Mouse (Mus musculus): ENCODE data around the gene Wdfy3. TPM values are rescaled to one million over a fixed set of nuclear protein-coding genes. Genes with fewer than 3 reads are reported as not detected.
"Not testable (repeated sequence)": the region's sequence is repeated elsewhere in the genome, so short reads cannot be mapped to it uniquely, and the experiment has no call there.

Gene Wdfy3
- polyA plus RNA-seq, 1 experiment from 2014 or later = 20.1 TPM

DNA sequence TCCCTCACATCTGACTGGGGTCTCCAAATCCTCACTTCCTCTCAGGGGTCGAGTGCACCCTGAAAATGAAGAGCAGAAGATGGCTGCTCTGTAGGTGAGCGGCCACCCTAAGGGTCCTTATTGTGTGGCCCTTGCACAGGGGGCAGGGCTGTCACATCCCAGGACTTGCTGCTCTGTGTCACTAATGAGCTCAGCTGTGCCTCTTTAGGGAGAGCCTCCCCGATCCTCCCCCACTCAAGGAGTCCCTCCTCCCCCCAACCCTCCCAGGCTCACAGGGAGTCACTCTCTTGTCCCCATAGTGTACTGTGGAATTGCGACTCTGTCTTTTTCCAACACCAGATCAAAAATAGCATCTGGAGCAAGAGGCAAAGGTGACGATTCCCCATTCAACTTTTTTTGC, 75.7 kb downstream of the Wdfy3 start:
- H3K27ac ChIP-seq (ENCODE audit: low read length) = 0 out of 2 replicates have a peak overlapping the region, but pooled peaks have one; percentile 52
- H3K4me3 ChIP-seq (ENCODE audit: low read length) = no peak overlapping the region
- H3K4me1 ChIP-seq (ENCODE audit: insufficient read depth, low read length) = peaks cover 31% of the 10 kb centered on the region
- H3K36me3 ChIP-seq (ENCODE audit: insufficient read depth, low read length) = peaks cover 4% of the 10 kb centered on the region; the same call in 1 of the 2 replicates
- H3K4me2 ChIP-seq (replicated peaks; ENCODE audit: low read depth, low read length) = no peak overlapping the region
- no peaks in the 10 kb centered on the region for H3K9me3 ChIP-seq (ENCODE audit: low read length)
- ATAC-seq (ENCODE audit: low FRiP score, low TSS enrichment) = peak; percentile 55
- H3K9ac ChIP-seq (replicated peaks; ENCODE audit: low read length) = no peak overlapping the region
- H3K27me3 ChIP-seq (ENCODE audit: insufficient read depth, low read length) = no peaks in the 10 kb centered on the region
- WGBS = 48% methylated on average over 5 of the region's 5 CpGs

- peak; percentile 80 for ATAC-seq (ENCODE audit: low FRiP score, low TSS enrichment)
- Histone ChIP-seq H3K9me3 (ENCODE audit: low read length) (no peaks in the 10 kb centered on the region), H3K4me1 (ENCODE audit: insufficient read depth, low read length) (peaks cover 31% of the 10 kb centered on the region), H3K27ac (ENCODE audit: low read length) (peak overlapping the region; percentile 69; the same call in 1 of the 2 replicates), H3K36me3 (ENCODE audit: insufficient read depth, low read length) (peaks cover 4% of the 10 kb centered on the region; the same call in 1 of the 2 replicates), H3K27me3 (ENCODE audit: insufficient read depth, low read length) (no peaks in the 10 kb centered on the region), H3K9ac (replicated peaks; ENCODE audit: low read length) (no peak overlapping the region), H3K4me2 (replicated peaks; ENCODE audit: low read depth, low read length) (no peak overlapping the region), H3K4me3 (ENCODE audit: low read length) (no peak overlapping the region)
- 63% methylated on average over 7 of the region's 7 CpGs for WGBS
Observed at GRCm38 (mm10) chr5:101992969-101993670, 76.6 kb downstream of the Wdfy3 start.

- Histone ChIP-seq H3K4me1 (ENCODE audit: insufficient read depth, low read length) (peaks cover 25% of the 10 kb centered on the region), H3K36me3 (ENCODE audit: insufficient read depth, low read length) (no peaks in the 10 kb centered on the region; the same call in 1 of the 2 replicates), H3K27ac (ENCODE audit: low read length) (peak overlapping the region; percentile 2; the same call in 1 of the 2 replicates), H3K4me3 (ENCODE audit: low read length) (no peak overlapping the region), H3K9ac (replicated peaks; ENCODE audit: low read length) (no peak overlapping the region), H3K9me3 (ENCODE audit: low read length) (no peaks in the 10 kb centered on the region), H3K4me2 (replicated peaks; ENCODE audit: low read depth, low read length) (no peak overlapping the region), H3K27me3 (ENCODE audit: insufficient read depth, low read length) (no peaks in the 10 kb centered on the region)
- WGBS = 66% methylated on average over 7 of the region's 7 CpGs
- no peak for ATAC-seq (ENCODE audit: low FRiP score, low TSS enrichment)
Observed at GRCm38 (mm10) chr5:101990298-101990845, 79.3 kb downstream of the Wdfy3 start.

DNA sequence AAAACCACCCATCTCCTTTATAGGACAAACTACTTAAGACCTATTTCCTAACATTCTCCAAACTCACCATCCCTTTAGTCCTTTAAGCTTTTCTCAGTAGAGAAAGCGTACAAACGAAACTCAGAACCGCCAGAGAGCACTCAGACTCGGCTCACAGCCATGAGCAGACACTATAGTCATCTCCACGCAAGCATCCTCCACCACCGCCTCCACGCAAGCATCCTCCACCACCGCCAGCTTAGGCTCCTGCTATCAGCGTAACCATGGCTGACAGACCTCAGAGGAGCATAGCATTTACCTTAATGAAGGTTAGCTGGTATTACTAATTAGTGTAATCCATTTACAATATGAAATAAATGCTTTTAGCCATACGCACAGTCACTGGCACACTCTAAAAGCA, 81.2 kb downstream of the Wdfy3 start:
- no peak overlapping the region for H3K4me3 ChIP-seq (ENCODE audit: low read length)
- ATAC-seq (ENCODE audit: low FRiP score, low TSS enrichment) = no peak
- no peak overlapping the region for H3K4me2 ChIP-seq (replicated peaks; ENCODE audit: low read depth, low read length)
- H3K4me1 ChIP-seq (ENCODE audit: insufficient read depth, low read length) = peaks cover 15% of the 10 kb centered on the region
- no peak overlapping the region for H3K9ac ChIP-seq (replicated peaks; ENCODE audit: low read length)
- WGBS = 93% methylated on average over 10 of the region's 10 CpGs
- H3K36me3 ChIP-seq (ENCODE audit: insufficient read depth, low read length) = no peaks in the 10 kb centered on the region; the same call in 1 of the 2 replicates
- H3K27ac ChIP-seq (ENCODE audit: low read length) = no peak overlapping the region
- no peaks in the 10 kb centered on the region for H3K27me3 ChIP-seq (ENCODE audit: insufficient read depth, low read length)
- no peaks in the 10 kb centered on the region for H3K9me3 ChIP-seq (ENCODE audit: low read length)

DNA sequence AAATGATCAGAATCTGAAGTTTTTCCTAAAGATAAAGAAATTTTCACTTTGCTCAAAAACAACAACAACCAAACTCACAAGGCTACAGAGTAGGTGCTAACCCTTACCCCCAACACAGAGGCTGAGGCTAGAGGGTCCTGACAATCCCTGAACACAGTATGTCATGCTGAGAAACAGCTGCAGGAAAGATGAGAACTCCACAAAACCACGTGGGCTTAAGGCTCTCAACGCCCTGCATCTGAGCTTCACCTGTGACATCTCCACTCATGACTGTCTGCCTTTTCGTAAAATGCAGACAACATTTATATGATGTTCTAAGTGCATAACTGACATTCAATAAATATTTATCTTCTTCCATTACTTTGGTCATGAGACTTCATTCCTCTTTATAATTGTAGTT, 83.0 kb downstream of the Wdfy3 start:
- WGBS = 63% methylated on average over 3 of the region's 3 CpGs
- Histone ChIP-seq H3K4me2 (replicated peaks; ENCODE audit: low read depth, low read length) (no peak overlapping the region), H3K27ac (ENCODE audit: low read length) (no peak overlapping the region), H3K9ac (replicated peaks; ENCODE audit: low read length) (no peak overlapping the region), H3K4me3 (ENCODE audit: low read length) (no peak overlapping the region), H3K27me3 (ENCODE audit: insufficient read depth, low read length) (no peaks in the 10 kb centered on the region), H3K4me1 (ENCODE audit: insufficient read depth, low read length) (peaks cover 10% of the 10 kb centered on the region), H3K36me3 (ENCODE audit: insufficient read depth, low read length) (no peaks in the 10 kb centered on the region), H3K9me3 (ENCODE audit: low read length) (no peaks in the 10 kb centered on the region)
- no peak for ATAC-seq (ENCODE audit: low FRiP score, low TSS enrichment)

DNA sequence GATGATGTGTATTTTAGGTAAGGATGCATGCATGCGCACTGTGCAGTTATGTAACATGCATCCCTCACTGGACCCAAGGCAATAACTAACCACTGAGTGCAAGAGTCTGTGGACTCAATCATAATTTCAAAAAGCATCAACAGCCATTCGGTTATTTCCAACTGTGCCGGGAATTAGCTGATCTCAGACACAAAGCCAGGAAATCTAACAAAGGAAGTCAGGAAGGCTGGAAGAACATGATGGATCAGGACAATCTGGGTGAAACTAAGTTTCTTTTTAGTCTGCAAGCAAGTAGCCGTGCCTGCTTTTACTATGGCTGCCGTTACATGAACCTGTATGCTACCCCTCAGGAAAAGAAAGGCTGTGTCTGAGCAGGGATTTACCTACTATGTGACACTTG, 87.5 kb downstream of the Wdfy3 start:
- 84% methylated on average over 5 of the region's 5 CpGs for WGBS
- no peaks in the 10 kb centered on the region for H3K9me3 ChIP-seq (ENCODE audit: low read length)
- no peak overlapping the region for H3K4me2 ChIP-seq (replicated peaks; ENCODE audit: low read depth, low read length)
- H3K27me3 ChIP-seq (ENCODE audit: insufficient read depth, low read length) = no peaks in the 10 kb centered on the region
- no peak overlapping the region for H3K9ac ChIP-seq (replicated peaks; ENCODE audit: low read length)
- H3K36me3 ChIP-seq (ENCODE audit: insufficient read depth, low read length) = peaks cover 30% of the 10 kb centered on the region
- no peak for ATAC-seq (ENCODE audit: low FRiP score, low TSS enrichment)
- no peaks in the 10 kb centered on the region for H3K4me1 ChIP-seq (ENCODE audit: insufficient read depth, low read length)
- H3K4me3 ChIP-seq (ENCODE audit: low read length) = no peak overlapping the region
- peak overlapping the region; percentile 50 for H3K27ac ChIP-seq (ENCODE audit: low read length)

GRCm38 (mm10) chr5:101979594-101979993, 90.1 kb downstream of the Wdfy3 start:
- ATAC-seq (ENCODE audit: low FRiP score, low TSS enrichment) = no peak

DNA sequence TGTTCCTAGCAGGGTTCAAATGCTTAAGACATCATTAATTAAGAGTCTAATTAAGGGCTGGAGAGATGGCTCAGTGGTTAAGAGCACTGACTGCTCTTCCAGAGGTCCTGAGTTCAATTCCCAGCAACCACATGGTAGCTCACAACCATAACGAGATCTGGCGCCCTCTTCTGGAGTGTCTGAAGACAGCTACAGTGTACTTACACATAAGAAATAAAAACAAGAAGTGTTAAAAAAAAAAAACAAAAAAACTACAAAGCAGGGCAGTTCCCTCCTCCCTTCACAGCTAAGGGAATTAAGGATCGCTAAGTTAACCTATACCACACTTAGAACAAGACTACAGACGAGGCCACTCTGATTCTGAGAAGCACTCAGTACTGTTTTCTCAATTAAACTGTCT, 97.1 kb downstream of the Wdfy3 start:
- not testable (repeated sequence) for H3K9ac ChIP-seq (replicated peaks; ENCODE audit: low read length); H3K4me2 ChIP-seq (replicated peaks; ENCODE audit: low read depth, low read length); H3K27ac ChIP-seq (ENCODE audit: low read length); H3K27me3 ChIP-seq (ENCODE audit: insufficient read depth, low read length); H3K36me3 ChIP-seq (ENCODE audit: insufficient read depth, low read length); ATAC-seq (ENCODE audit: low FRiP score, low TSS enrichment); H3K9me3 ChIP-seq (ENCODE audit: low read length); H3K4me3 ChIP-seq (ENCODE audit: low read length)
- WGBS = 72% methylated on average over 4 of the region's 4 CpGs
- peaks cover 25% of the 10 kb centered on the region for H3K4me1 ChIP-seq (ENCODE audit: insufficient read depth, low read length)

More at GRCm38 (mm10) chr5:101979594-101979993, 90.1 kb downstream of the Wdfy3 start:
- WGBS = 94% methylated on average over 6 of the region's 6 CpGs
- Histone ChIP-seq H3K4me2 (replicated peaks; ENCODE audit: low read depth, low read length) (no peak overlapping the region), H3K9ac (replicated peaks; ENCODE audit: low read length) (no peak overlapping the region), H3K4me1 (ENCODE audit: insufficient read depth, low read length) (no peaks in the 10 kb centered on the region), H3K27me3 (ENCODE audit: insufficient read depth, low read length) (no peaks in the 10 kb centered on the region), H3K9me3 (ENCODE audit: low read length) (no peaks in the 10 kb centered on the region), H3K36me3 (ENCODE audit: insufficient read depth, low read length) (peaks cover 30% of the 10 kb centered on the region), H3K4me3 (ENCODE audit: low read length) (no peak overlapping the region), H3K27ac (ENCODE audit: low read length) (no peak overlapping the region)

DNA sequence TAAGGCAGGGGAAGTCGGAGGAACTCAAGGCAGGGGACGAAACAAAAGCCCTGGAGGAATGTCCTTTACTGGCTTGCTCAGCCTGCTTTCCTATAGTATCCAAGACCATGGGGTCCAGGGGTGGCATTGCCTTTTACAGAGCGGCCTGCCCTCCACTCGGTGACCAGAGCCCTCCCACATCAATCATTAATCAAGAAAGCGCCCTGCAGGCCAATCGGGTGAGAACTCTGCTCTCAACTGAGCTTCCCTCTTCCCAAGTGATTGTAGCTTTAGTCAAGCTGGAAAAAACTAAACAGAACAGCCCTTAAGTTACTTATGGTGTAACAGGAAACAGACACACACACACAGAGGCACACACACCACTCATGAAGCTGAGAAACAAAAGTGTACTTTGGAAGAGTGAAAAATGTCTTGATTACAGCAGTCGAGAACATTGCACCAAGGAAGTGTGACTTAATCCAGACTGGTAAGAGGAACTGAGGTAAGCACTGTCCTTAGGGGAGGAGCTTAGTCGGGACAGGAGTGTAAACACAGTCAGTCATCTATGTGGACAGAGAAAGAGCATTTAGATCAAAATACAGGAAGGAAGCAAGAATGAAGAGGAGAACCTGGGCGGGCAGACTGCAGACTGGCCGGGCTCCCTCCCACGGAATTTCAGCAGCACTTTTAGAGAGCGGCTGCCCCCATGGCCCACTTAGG, 101.4 kb downstream of the Wdfy3 start:
- 0 out of 2 replicates have a peak overlapping the region, but pooled peaks have one; percentile 23 for H3K9ac ChIP-seq (replicated peaks; ENCODE audit: low read length)
- no peaks in the 10 kb centered on the region for H3K9me3 ChIP-seq (ENCODE audit: low read length)
- H3K27me3 ChIP-seq (ENCODE audit: insufficient read depth, low read length) = no peaks in the 10 kb centered on the region
- peaks cover 7% of the 10 kb centered on the region; the same call in 1 of the 2 replicates for H3K36me3 ChIP-seq (ENCODE audit: insufficient read depth, low read length)
- peaks cover 32% of the 10 kb centered on the region for H3K4me1 ChIP-seq (ENCODE audit: insufficient read depth, low read length)
- WGBS = 13% methylated on average over 12 of the region's 12 CpGs
- H3K4me2 ChIP-seq (replicated peaks; ENCODE audit: low read depth, low read length) = peak overlapping the region; percentile 32
- H3K4me3 ChIP-seq (ENCODE audit: low read length) = no peak overlapping the region
- peak overlapping the region; percentile 88 for H3K27ac ChIP-seq (ENCODE audit: low read length)
- ATAC-seq (ENCODE audit: low FRiP score, low TSS enrichment) = peak; percentile 90
